Mouse (Mus musculus) heart, embryonic 11.5 days (tissue): ENCODE measurements around the gene Myd88. TPM values are rescaled to one million over a fixed set of nuclear protein-coding genes. Genes with fewer than 3 reads are reported as not detected.

Source experiments
- ATAC-seq: fragments of 200-750 bp; cut with Nextera tagmentation; replicated peaks from 2 replicates; pipeline ENCODE4 v1.8.0; 2017; ENCODE audit warnings: moderate library complexity; ENCODE audit not compliant: insufficient number of reproducible peaks, low FRiP score, low TSS enrichment
- H3K27ac ChIP-seq: fragments of 300-500 bp; sonication (generic); 2 replicates; pipeline ENCODE4 v1.5.1; 2014; ENCODE audit warnings: mild to moderate bottlenecking, low read depth, low read length
- H3K27me3 ChIP-seq: fragments of 300-500 bp; sonication (generic); 2 replicates; pipeline ENCODE4 v1.6.1; 2014; ENCODE audit warnings: mild to moderate bottlenecking, low read length, mixed read lengths; ENCODE audit not compliant: control insufficient read depth, insufficient read depth
- H3K36me3 ChIP-seq: fragments of 300-500 bp; sonication (generic); 2 replicates; pipeline ENCODE4 v1.6.1; 2014; ENCODE audit warnings: mild to moderate bottlenecking, low read length, moderate library complexity, mixed read lengths; ENCODE audit not compliant: control insufficient read depth, insufficient read depth
- H3K4me1 ChIP-seq: fragments of 300-500 bp; sonication (generic); 2 replicates; pipeline ENCODE4 v1.6.1; 2014; ENCODE audit warnings: low read length; ENCODE audit not compliant: control insufficient read depth, insufficient read depth
- H3K4me2 ChIP-seq: fragments of 300-500 bp; sonication (generic); 2 replicates; pipeline ENCODE4 v1.6.1; 2014; ENCODE audit warnings: mild to moderate bottlenecking, moderate library complexity
- H3K4me3 ChIP-seq: fragments of 300-500 bp; sonication (generic); 2 replicates; pipeline ENCODE4 v1.5.1; 2014; ENCODE audit warnings: low read depth, low read length
- H3K9ac ChIP-seq: fragments of 300-500 bp; sonication (generic); 2 replicates; pipeline ENCODE4 v1.6.1; 2014; ENCODE audit warnings: mild to moderate bottlenecking, low read depth, low read length, moderate library complexity
- H3K9me3 ChIP-seq: fragments of 300-500 bp; sonication (generic); replicated peaks from 2 replicates; pipeline ENCODE4 v1.6.1; 2016; ENCODE audit warnings: low read length; ENCODE audit not compliant: control insufficient read depth
- WGBS: fragments of 180-500 bp; shearing (Covaris S2); extraction: QIAGEN DNeasy Blood & Tissue Kit; methylation state at CpG from one replicate; pipeline ENCODE4 v1.1.7; 2014; ENCODE audit not compliant: insufficient replicate concordance; 5-methylcytosine and 5-hydroxymethylcytosine counted together
- polyA plus RNA-seq: library from polyadenylated mRNA; unstranded; fragments of >200 nt; fragmentation: Nextera tagmentation; extraction: Ambion mirVana; gene quantifications from 2 replicates; pipeline ENCODE4 v1.2.1, GENCODE M21; 2014

Gene Myd88
- polyA plus RNA-seq, 1 experiment from 2014 or later: 12.5 TPM

DNA sequence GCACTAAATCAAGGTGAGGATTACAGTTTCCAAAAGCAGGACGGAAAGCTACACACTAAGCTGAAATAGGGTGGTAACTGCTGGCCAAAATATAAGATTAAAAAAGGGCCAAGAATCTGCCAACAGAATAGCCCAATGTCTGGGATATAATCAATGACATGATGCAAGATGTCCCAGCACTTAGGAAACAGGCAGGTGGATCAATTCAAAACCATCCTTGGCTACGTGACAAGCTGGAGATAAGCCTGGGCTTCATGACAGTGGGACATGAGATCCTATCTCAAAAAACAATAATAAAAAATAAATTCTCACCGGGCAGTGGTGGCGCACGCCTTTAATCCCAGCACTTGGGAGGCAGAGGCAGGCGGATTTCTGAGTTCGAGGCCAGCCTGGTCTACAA is 35.3 kb downstream of the Myd88 start:
- no peak overlapping the region for H3K4me3 ChIP-seq
- ATAC-seq: no peak
- H3K4me2 ChIP-seq: no peak overlapping the region
- H3K27ac ChIP-seq: no peak overlapping the region
- H3K9me3 ChIP-seq: no peaks in the 10 kb centered on the region
- H3K27me3 ChIP-seq: no peaks in the 10 kb centered on the region
- 83% methylated on average over 7 of the region's 7 CpGs for WGBS
- H3K36me3 ChIP-seq: no peaks in the 10 kb centered on the region
- peaks cover 2% of the 10 kb centered on the region; the same call in 1 of the 2 replicates for H3K4me1 ChIP-seq
- H3K9ac ChIP-seq: no peak overlapping the region

DNA sequence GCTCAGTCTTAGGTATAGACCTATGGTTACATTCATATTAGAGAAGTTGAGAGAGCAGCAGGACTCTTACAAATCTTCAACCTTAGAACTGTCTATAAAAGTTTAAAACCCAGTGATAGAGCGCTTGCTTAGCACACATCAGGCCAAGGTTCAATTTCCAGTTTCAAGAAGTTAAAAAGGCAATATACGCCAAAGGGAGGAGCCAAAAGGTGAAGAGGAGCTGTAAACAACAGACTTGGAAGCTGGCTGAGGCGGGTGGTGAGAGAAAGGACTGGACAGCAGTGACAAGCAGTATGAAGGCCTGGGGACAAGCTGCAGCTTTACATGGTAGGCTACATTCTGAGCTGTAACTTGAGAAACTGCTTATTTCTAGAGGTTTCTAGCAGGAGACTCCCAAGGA is 42.6 kb downstream of the Myd88 start:
- WGBS: 85% methylated on average over 3 of the region's 3 CpGs
- Histone ChIP-seq H3K36me3 (no peaks in the 10 kb centered on the region), H3K9me3 (no peaks in the 10 kb centered on the region), H3K4me3 (no peak overlapping the region), H3K27me3 (no peaks in the 10 kb centered on the region), H3K9ac (no peak overlapping the region), H3K4me2 (no peak overlapping the region), H3K4me1 (no peaks in the 10 kb centered on the region), H3K27ac (no peak overlapping the region)
- no peak for ATAC-seq

DNA sequence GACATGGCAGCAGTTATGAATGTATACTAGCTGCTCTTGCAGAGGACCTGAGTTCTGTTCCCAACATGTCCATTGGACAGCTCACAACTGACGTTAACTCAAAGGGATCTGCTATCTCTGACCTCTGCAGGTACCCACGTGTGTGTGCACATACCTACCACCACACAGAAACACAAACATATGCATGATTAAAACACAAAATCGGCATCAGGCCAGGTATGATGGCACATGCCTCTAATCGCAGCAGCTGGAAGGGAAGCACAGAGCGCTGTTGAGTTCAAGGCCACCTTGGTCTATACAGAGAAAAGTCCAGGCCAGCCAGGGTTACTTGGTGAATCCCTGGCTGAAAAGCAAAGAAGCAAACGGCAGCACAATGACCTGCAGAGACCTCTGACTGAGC is 43.5 kb downstream of the Myd88 start:
- H3K27me3 ChIP-seq: no peaks in the 10 kb centered on the region
- no peaks in the 10 kb centered on the region for H3K36me3 ChIP-seq
- H3K4me3 ChIP-seq: no peak overlapping the region
- no peaks in the 10 kb centered on the region for H3K4me1 ChIP-seq
- H3K9ac ChIP-seq: no peak overlapping the region
- ATAC-seq: no peak
- no peak overlapping the region for H3K4me2 ChIP-seq
- WGBS: 83% methylated on average over 6 of the region's 6 CpGs
- H3K27ac ChIP-seq: no peak overlapping the region
- no peaks in the 10 kb centered on the region for H3K9me3 ChIP-seq

DNA sequence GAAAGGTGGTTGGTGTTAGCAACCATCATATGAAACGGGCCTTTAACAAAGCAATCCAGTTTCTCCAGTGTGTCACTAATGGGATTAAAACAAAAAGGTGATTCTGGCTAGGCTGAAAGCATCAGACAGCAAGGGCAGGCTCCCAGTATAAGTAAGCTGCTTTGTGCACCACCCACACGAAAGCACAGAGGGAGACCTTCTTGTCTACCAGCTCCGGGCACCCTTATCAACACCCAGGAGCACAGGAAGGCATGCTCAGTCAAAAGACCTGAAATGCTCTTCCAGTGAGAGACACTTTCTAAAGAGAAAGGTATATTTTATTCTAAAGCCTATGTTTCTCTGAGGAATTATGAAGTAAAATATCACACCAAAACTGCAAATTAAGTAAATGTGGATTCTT is 50.4 kb downstream of the Myd88 start:
- H3K27me3 ChIP-seq: no peaks in the 10 kb centered on the region
- 61% methylated on average over 3 of the region's 3 CpGs for WGBS
- no peaks in the 10 kb centered on the region for H3K9me3 ChIP-seq
- no peak overlapping the region for H3K4me3 ChIP-seq
- no peak for ATAC-seq
- H3K9ac ChIP-seq: no peak overlapping the region
- H3K36me3 ChIP-seq: no peaks in the 10 kb centered on the region
- H3K27ac ChIP-seq: no peak overlapping the region
- H3K4me1 ChIP-seq: 0 out of 2 replicates have a peak, but pooled peaks cover 3% of the 10 kb centered on the region
- no peak overlapping the region for H3K4me2 ChIP-seq

Other genes with a start within 250 kb of the Myd88 start
- 18.0 and 18.2 TPM in 2 replicates for gene Plcd1, start 247.9 kb downstream of the Myd88 start, polyA plus RNA-seq
- 0.31 and 0.56 TPM in 2 replicates for gene Dlec1, start 238.9 kb downstream of the Myd88 start, polyA plus RNA-seq
- gene Acaa1b, start 184.3 kb downstream of the Myd88 start, polyA plus RNA-seq: 0.50 TPM in 1 of 2 replicates, not detected in the other
- gene Gm47289, start 182.2 kb downstream of the Myd88 start, polyA plus RNA-seq: not detected in 2 replicates
- gene Slc22a13, start 132.3 kb downstream of the Myd88 start, polyA plus RNA-seq: not detected in 2 replicates
- gene Oxsr1, start 19.0 kb downstream of the Myd88 start, polyA plus RNA-seq: 9.9 and 11.9 TPM in 2 replicates
- gene Acaa1a, start 1.7 kb downstream of the Myd88 start, polyA plus RNA-seq: 72.5 and 81.2 TPM in 2 replicates
- 2.2 and 2.4 TPM in 2 replicates for gene Xylb, start 16.0 kb upstream of the Myd88 start, polyA plus RNA-seq
- not detected in 2 replicates for gene Slc22a14, start 24.1 kb upstream of the Myd88 start, polyA plus RNA-seq
- gene Acvr2b, start 60.7 kb upstream of the Myd88 start, polyA plus RNA-seq: 26.9 and 29.1 TPM in 2 replicates
- gene Exog, start 103.5 kb upstream of the Myd88 start, polyA plus RNA-seq: 19.4 and 20.2 TPM in 2 replicates
- gene Scn5a, start 237.6 kb upstream of the Myd88 start, polyA plus RNA-seq: 8.0 and 8.6 TPM in 2 replicates